Mouse (Mus musculus) embryonic stem cell, embryonic (primary cell): Measurements from ENCODE around the gene Cux1.

ENCODE experiments used
- CTCF ChIA-PET, 4 experiments: fragments of 300-600 bp in 2 of 4; fragments of 350-600 bp in 2 of 4; sonication (Branson Sonifier 250); formaldehyde crosslinking; loops; one replicate each; lab custom pipeline; 2022; ENCODE audit warnings: inconsistent platforms in 2 of 4; lab: Charles Lee
- POLR2A ChIA-PET, 4 experiments: fragments of 300-600 bp in 2 of 4; fragments of 350-600 bp in 2 of 4; sonication (Branson Sonifier 250); formaldehyde crosslinking; loops; one replicate each; lab custom pipeline; 2022; ENCODE audit warnings: antibody characterized with exemption in 4 of 4, inconsistent platforms in 1 of 4; lab: Charles Lee

The Cux1 gene

GRCm38 (mm10) chr5:136414479-136414878 is 152.8 kb downstream of the Cux1 start:
- POLR2A ChIA-PET: interaction anchor here in 2 of 4 experiments (0.6 to 1.6 kb wide), 6 partner anchors 11 to 580 kb away, joined by 3 to 5 read pairs (median 3); no protein-coding TSS in a partner anchor
- CTCF ChIA-PET: no interaction called here

GRCm38 (mm10) chr5:136410681-136411181 is 156.6 kb downstream of the Cux1 start:
- ChIA-PET POLR2A (interaction anchor here in 2 of 4 experiments (1.1 to 2.2 kb wide), 3 partner anchors 12 to 15 kb away, joined by 3 to 5 read pairs (median 4); no protein-coding TSS in a partner anchor), CTCF (no interaction called here)

- POLR2A ChIA-PET: no interaction called here
- CTCF ChIA-PET: interaction anchor here in 1 of 4 experiments (0.5 kb wide), 1 partner anchor 100 kb away, joined by 4 read pairs; no protein-coding TSS in a partner anchor
These were observed 160.9 kb downstream of the Cux1 start for GRCm38 (mm10) chr5:136406357-136406756.

GRCm38 (mm10) chr5:136403565-136403961 is 163.7 kb downstream of the Cux1 start:
- ChIA-PET POLR2A (interaction anchor here in 2 of 4 experiments (0.6 to 2.4 kb wide), 4 partner anchors 8 to 224 kb away, joined by 3 to 16 read pairs (median 7); no protein-coding TSS in a partner anchor), CTCF (interaction anchor here in 2 of 4 experiments (0.5 to 1.2 kb wide), 5 partner anchors 44 to 526 kb away, joined by 3 to 4 read pairs (median 3); no protein-coding TSS in a partner anchor)

- ChIA-PET CTCF (interaction anchor here in 3 of 4 experiments (0.6 to 1.2 kb wide), 5 partner anchors 45 to 503 kb away, joined by 3 to 4 read pairs (median 3); no protein-coding TSS in a partner anchor), POLR2A (interaction anchor here in 2 of 4 experiments (0.6 to 2.4 kb wide), 4 partner anchors 7 to 225 kb away, joined by 3 to 16 read pairs (median 7); no protein-coding TSS in a partner anchor)
These were observed 164.4 kb downstream of the Cux1 start for GRCm38 (mm10) chr5:136402622-136403564.

- CTCF ChIA-PET: no interaction called here
- POLR2A ChIA-PET: interaction anchor here in 1 of 4 experiments (1.1 kb wide), 1 partner anchor 10 kb away, joined by 4 read pairs; no protein-coding TSS in a partner anchor
These were observed 168.6 kb downstream of the Cux1 start for GRCm38 (mm10) chr5:136398706-136399105.

GRCm38 (mm10) chr5:136396699-136397098 is 170.6 kb downstream of the Cux1 start:
- POLR2A ChIA-PET: interaction anchor here in 2 of 4 experiments (0.6 to 2.8 kb wide), 9 partner anchors 8 to 78 kb away, joined by 3 to 18 read pairs (median 4); no protein-coding TSS in a partner anchor
- CTCF ChIA-PET: interaction anchor here in 1 of 4 experiments (1.0 kb wide), 1 partner anchor 227 kb away, joined by 5 read pairs; no protein-coding TSS in a partner anchor

- POLR2A ChIA-PET: interaction anchor here in 2 of 4 experiments (0.6 to 2.8 kb wide), 10 partner anchors 8 to 79 kb away, joined by 3 to 18 read pairs (median 4); no protein-coding TSS in a partner anchor
- CTCF ChIA-PET: interaction anchor here in 2 of 4 experiments (1.0 to 1.2 kb wide), 4 partner anchors 16 to 268 kb away, joined by 3 to 5 read pairs (median 3); no protein-coding TSS in a partner anchor
These were observed 171.0 kb downstream of the Cux1 start for GRCm38 (mm10) chr5:136396256-136396655.

- ChIA-PET POLR2A (interaction anchor here in 2 of 4 experiments (0.5 to 2.8 kb wide), 19 partner anchors 9 to 794 kb away, joined by 3 to 18 read pairs (median 4); partner anchors contain the start of gene Cldn15 (in 1 of the 2)), CTCF (interaction anchor here in 2 of 4 experiments (1.0 to 1.2 kb wide), 4 partner anchors 15 to 269 kb away, joined by 3 to 5 read pairs (median 3); no protein-coding TSS in a partner anchor)
These were observed 171.6 kb downstream of the Cux1 start for GRCm38 (mm10) chr5:136395600-136396195.

GRCm38 (mm10) chr5:136394517-136395212 is 172.6 kb downstream of the Cux1 start:
- ChIA-PET CTCF (interaction anchor here in 2 of 4 experiments (0.6 to 1.2 kb wide), 2 partner anchors 15 to 402 kb away, joined by 3 to 5 read pairs; no protein-coding TSS in a partner anchor), POLR2A (interaction anchor here in 2 of 4 experiments (0.6 to 2.8 kb wide), 14 partner anchors 8 to 572 kb away, joined by 3 to 18 read pairs (median 4); partner anchors contain the start of gene Cldn15 (in 1 of the 2))

GRCm38 (mm10) chr5:136393621-136394020 is 173.7 kb downstream of the Cux1 start:
- CTCF ChIA-PET: interaction anchor here in 1 of 4 experiments (0.6 kb wide), 1 partner anchor 44 kb away, joined by 4 read pairs; no protein-coding TSS in a partner anchor
- POLR2A ChIA-PET: interaction anchor here in 1 of 4 experiments (0.5 kb wide), 1 partner anchor 65 kb away, joined by 3 read pairs; no protein-coding TSS in a partner anchor

GRCm38 (mm10) chr5:136386757-136387156 is 180.5 kb downstream of the Cux1 start:
- ChIA-PET CTCF (interaction anchor here in 2 of 4 experiments (0.7 to 1.0 kb wide), 2 partner anchors 20 to 277 kb away, joined by 3 to 5 read pairs; no protein-coding TSS in a partner anchor), POLR2A (interaction anchor here in 3 of 4 experiments (0.7 to 2.2 kb wide), 6 partner anchors 8 to 78 kb away, joined by 3 to 15 read pairs (median 4); no protein-coding TSS in a partner anchor)

GRCm38 (mm10) chr5:136385161-136385560 is 182.1 kb downstream of the Cux1 start:
- CTCF ChIA-PET: interaction anchor here in 2 of 4 experiments (0.6 kb wide), 2 partner anchors 21 to 132 kb away, joined by 3 read pairs; no protein-coding TSS in a partner anchor
- POLR2A ChIA-PET: interaction anchor here in 1 of 4 experiments (2.5 kb wide), 1 partner anchor 10 kb away, joined by 8 read pairs; no protein-coding TSS in a partner anchor

- ChIA-PET POLR2A (interaction anchor here in 2 of 4 experiments (1.0 to 3.9 kb wide), 3 partner anchors 10 to 13 kb away, joined by 3 to 18 read pairs (median 3); no protein-coding TSS in a partner anchor), CTCF (interaction anchor here in 2 of 4 experiments (0.5 to 0.6 kb wide), 2 partner anchors 336 to 1376 kb away, joined by 4 to 14 read pairs; no protein-coding TSS in a partner anchor)
These were observed 184.9 kb downstream of the Cux1 start for GRCm38 (mm10) chr5:136382261-136383005.

GRCm38 (mm10) chr5:136379405-136379804 is 187.9 kb downstream of the Cux1 start:
- POLR2A ChIA-PET: interaction anchor here (0.6 to 3.9 kb wide), 9 partner anchors 10 to 444 kb away, joined by 3 to 18 read pairs (median 4); no protein-coding TSS in a partner anchor
- CTCF ChIA-PET: interaction anchor here (0.6 to 1.6 kb wide), 34 partner anchors 12 to 979 kb away, joined by 3 to 10 read pairs (median 3); no protein-coding TSS in a partner anchor
